ENCODE assay signal across 14 mouse cellular contexts in the genomic region with DNA sequence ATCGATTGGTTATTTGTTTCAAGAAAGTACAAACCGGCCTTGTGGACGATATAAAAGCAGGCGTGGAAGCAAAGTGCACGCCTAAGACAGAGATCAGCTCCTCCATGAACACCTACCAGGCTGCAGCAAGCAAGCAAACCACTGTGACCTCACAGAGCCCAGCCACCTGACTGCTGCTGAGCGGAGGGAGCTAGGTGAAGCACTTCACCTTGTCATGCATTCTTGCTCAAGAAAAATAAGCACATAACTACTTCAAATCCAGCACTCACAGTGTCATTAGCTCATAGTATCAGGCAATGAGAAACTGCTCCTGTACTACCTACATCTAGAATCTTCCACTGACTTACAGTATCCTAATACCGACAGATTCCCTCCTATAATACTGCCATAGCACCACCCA. TPM values are rescaled to one million over a fixed set of nuclear protein-coding genes. Genes with fewer than 3 reads are reported as not detected.
"Had no signal": no experiment of that assay in that cellular context is flagged by ENCODE, and none has a peak within 500 bp of the region (broad histone marks: within the 10 kb centered on the region; RNA-seq: fewer than 3 reads in every experiment).

No protein-coding gene starts in this region.

RNA-seq across cellular contexts. Expression of a gene that starts 39.3 kb away (rescaled TPM):
- polyA plus RNA-seq: liver, embryonic 13.5 days; liver, embryonic 15.5 days; liver, postnatal 0 days; lung, adult 2 months; lung, embryonic 15.5 days; midbrain, embryonic 10.5 days; midbrain, embryonic 14.5 days; midbrain, embryonic 16.5 days; myocyte; neural tube, embryonic 12.5 days; stomach, embryonic 14.5 days; stomach, embryonic 16.5 days; thymus, adult 2 months; urinary bladder, adult 2 months had no signal
